Mouse (Mus musculus) heart, embryonic 16.5 days (tissue): ENCODE measurements at regions not wholly inside any gene's neighbourhood (a gene's known extent, or its start where the extent isn't known, plus 50 kb on each side); places are given as distances from the start of the nearest gene placed in this dataset.

Source experiments
- ATAC-seq: fragments of 200-750 bp; cut with Nextera tagmentation; replicated peaks from 2 replicates; pipeline ENCODE4 v1.8.0; 2017; ENCODE audit warnings: moderate number of reproducible peaks; ENCODE audit not compliant: insufficient read depth, low FRiP score; ENCODE audit errors: extremely low read depth
- H3K27ac ChIP-seq: fragments of 300-500 bp; sonication (generic); 2 replicates; pipeline ENCODE4 v1.5.1; 2014; ENCODE audit warnings: mild to moderate bottlenecking, low read length, control low read depth, moderate library complexity
- H3K27me3 ChIP-seq: fragments of 300-500 bp; sonication (generic); 2 replicates; pipeline ENCODE4 v1.6.1; 2014; ENCODE audit warnings: low read length, mixed read lengths; ENCODE audit not compliant: control insufficient read depth, insufficient read depth
- H3K36me3 ChIP-seq: fragments of 300-500 bp; sonication (generic); 2 replicates; pipeline ENCODE4 v1.6.1; 2014; ENCODE audit not compliant: control insufficient read depth, insufficient read depth
- H3K4me1 ChIP-seq: fragments of 300-500 bp; sonication (generic); 2 replicates; pipeline ENCODE4 v1.6.1; 2014; ENCODE audit warnings: low read length, mixed read lengths; ENCODE audit not compliant: control insufficient read depth, insufficient read depth
- H3K4me2 ChIP-seq: fragments of 300-500 bp; sonication (generic); 2 replicates; pipeline ENCODE4 v1.6.1; 2014; ENCODE audit warnings: low read depth, mild to moderate bottlenecking, control low read depth, low read length
- H3K4me3 ChIP-seq: fragments of 300-500 bp; sonication (generic); 2 replicates; pipeline ENCODE4 v1.5.1; 2014; ENCODE audit warnings: mild to moderate bottlenecking, control low read depth, low read length
- H3K9ac ChIP-seq: fragments of 300-500 bp; sonication (generic); 2 replicates; pipeline ENCODE4 v1.6.1; 2014; ENCODE audit warnings: low read length, control low read depth
- H3K9me3 ChIP-seq: fragments of 300-500 bp; sonication (generic); replicated peaks from 2 replicates; pipeline ENCODE4 v1.6.1; 2016; ENCODE audit warnings: low read length; ENCODE audit not compliant: control insufficient read depth
- WGBS: fragments of 180-500 bp; shearing (Covaris S2); extraction: QIAGEN DNeasy Blood & Tissue Kit; methylation state at CpG from one replicate; pipeline ENCODE4 v1.1.7; 2014; 5-methylcytosine and 5-hydroxymethylcytosine counted together

DNA sequence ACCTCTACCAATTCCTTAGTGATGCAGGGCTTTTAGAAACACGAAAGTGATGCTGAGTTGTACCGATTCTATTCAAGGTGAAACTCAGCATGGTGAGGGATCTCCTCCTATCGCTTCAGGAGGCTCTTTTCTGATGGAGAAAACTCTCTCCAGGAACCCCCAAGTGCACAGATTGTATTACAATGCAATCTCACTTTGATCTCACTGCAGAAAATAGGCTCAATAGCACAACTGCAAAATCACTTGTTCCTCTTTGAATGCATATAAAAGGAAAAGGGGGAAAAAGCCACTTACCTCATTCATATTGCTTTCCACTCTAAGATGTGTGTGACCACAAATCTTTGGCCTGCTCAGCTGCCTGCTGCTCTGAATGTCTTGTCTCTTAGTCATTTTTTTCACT is 378.5 kb downstream of the Fam84b start:
- Histone ChIP-seq H3K4me1 (no peaks in the 10 kb centered on the region), H3K4me3 (no peak overlapping the region), H3K36me3 (no peaks in the 10 kb centered on the region), H3K9ac (no peak overlapping the region), H3K27me3 (no peaks in the 10 kb centered on the region), H3K4me2 (no peak overlapping the region), H3K27ac (no peak overlapping the region), H3K9me3 (no peaks in the 10 kb centered on the region)
- WGBS, result 55% methylated on average over 3 of the region's 3 CpGs
- no peak for ATAC-seq

GRCm38 (mm10) chr15:60431916-60432315 is 415.5 kb upstream of the 4933412E24Rik start:
- H3K4me3 ChIP-seq, result no peak overlapping the region
- H3K9me3 ChIP-seq, result no peaks in the 10 kb centered on the region
- no peaks in the 10 kb centered on the region for H3K27me3 ChIP-seq
- no peak overlapping the region for H3K9ac ChIP-seq
- H3K27ac ChIP-seq, result no peak overlapping the region
- H3K4me1 ChIP-seq, result no peaks in the 10 kb centered on the region
- WGBS, result 73% methylated on average over 1 of the region's 1 CpGs
- H3K36me3 ChIP-seq, result no peaks in the 10 kb centered on the region
- ATAC-seq, result no peak
- no peak overlapping the region for H3K4me2 ChIP-seq

GRCm38 (mm10) chr15:60419081-60419480 is 402.7 kb upstream of the 4933412E24Rik start:
- Histone ChIP-seq H3K9me3 (no peaks in the 10 kb centered on the region), H3K27ac (no peak overlapping the region), H3K4me2 (no peak overlapping the region), H3K36me3 (no peaks in the 10 kb centered on the region), H3K4me3 (no peak overlapping the region), H3K4me1 (no peaks in the 10 kb centered on the region), H3K9ac (no peak overlapping the region), H3K27me3 (no peaks in the 10 kb centered on the region)
- WGBS, result 54% methylated on average over 1 of the region's 1 CpGs
- ATAC-seq, result no peak

DNA sequence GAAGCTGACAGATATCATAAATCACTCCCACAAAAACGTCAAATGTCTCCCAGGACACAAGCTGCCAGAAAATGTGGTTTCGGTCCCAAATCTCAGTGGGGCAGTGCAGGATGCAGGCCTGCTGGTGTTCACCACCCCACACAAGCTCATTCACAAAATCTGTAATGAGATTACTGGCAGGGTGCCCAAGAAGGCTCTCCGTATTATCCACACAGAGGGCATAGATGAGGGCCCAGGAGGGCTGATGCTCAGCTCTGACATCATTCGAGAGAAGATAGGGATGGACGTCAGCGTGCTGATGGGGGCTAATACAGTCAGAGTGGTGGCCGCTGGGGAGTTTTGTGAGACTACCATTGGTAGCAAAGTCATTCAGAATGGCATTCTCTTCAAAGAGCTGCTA is 375.9 kb upstream of the 4933412E24Rik start:
- Histone ChIP-seq H3K4me1 (no peaks in the 10 kb centered on the region), H3K4me2 (no peak overlapping the region), H3K27ac (no peak overlapping the region), H3K9ac (no peak overlapping the region), H3K36me3 (no peaks in the 10 kb centered on the region), H3K9me3 (no peaks in the 10 kb centered on the region), H3K4me3 (no peak overlapping the region), H3K27me3 (no peaks in the 10 kb centered on the region)
- WGBS, result 65% methylated on average over 7 of the region's 7 CpGs
- ATAC-seq, result no peak

GRCm38 (mm10) chr15:60390336-60390735 is 373.9 kb upstream of the 4933412E24Rik start:
- H3K9ac ChIP-seq, result no peak overlapping the region
- no peaks in the 10 kb centered on the region for H3K9me3 ChIP-seq
- H3K36me3 ChIP-seq, result no peaks in the 10 kb centered on the region
- no peak overlapping the region for H3K4me3 ChIP-seq
- no peak overlapping the region for H3K27ac ChIP-seq
- H3K27me3 ChIP-seq, result no peaks in the 10 kb centered on the region
- ATAC-seq, result no peak
- 94% methylated on average over 1 of the region's 1 CpGs for WGBS
- H3K4me1 ChIP-seq, result no peaks in the 10 kb centered on the region
- no peak overlapping the region for H3K4me2 ChIP-seq

- 78% methylated on average over 2 of the region's 2 CpGs for WGBS
- H3K27ac ChIP-seq, result no peak overlapping the region
- no peak overlapping the region for H3K9ac ChIP-seq
- no peak overlapping the region for H3K4me2 ChIP-seq
- no peaks in the 10 kb centered on the region for H3K27me3 ChIP-seq
- no peaks in the 10 kb centered on the region for H3K9me3 ChIP-seq
- ATAC-seq, result no peak
- no peaks in the 10 kb centered on the region for H3K4me1 ChIP-seq
- no peak overlapping the region for H3K4me3 ChIP-seq
- H3K36me3 ChIP-seq, result no peaks in the 10 kb centered on the region
These were observed 371.5 kb upstream of the 4933412E24Rik start for GRCm38 (mm10) chr15:60387962-60388361.
